Mouse (Mus musculus) thymus, adult 2 months (tissue): ENCODE measurements around the gene Ppm1l. TPM values are rescaled to one million over a fixed set of nuclear protein-coding genes. Genes with fewer than 3 reads are reported as not detected.

Experiments used
- DNase-seq: peaks from one replicate; pipeline ENCODE4 v3.0.0; 2021
- H3K27ac ChIP-seq: fragments of 200-500 bp; 2 replicates; pipeline ENCODE4 v1.5.1; 2012; ENCODE audit warnings: low read length, control low read depth; ENCODE audit not compliant: control insufficient read depth, insufficient read depth
- H3K27me3 ChIP-seq: fragments of 200-500 bp; 2 replicates; pipeline ENCODE4 v1.6.1; 2012; ENCODE audit warnings: mild to moderate bottlenecking, low read length, moderate library complexity, mixed read lengths; ENCODE audit not compliant: control insufficient read depth, insufficient read depth
- H3K36me3 ChIP-seq: fragments of 200-500 bp; 2 replicates; pipeline ENCODE4 v1.6.1; 2012; ENCODE audit warnings: mild to moderate bottlenecking, low read length, moderate library complexity; ENCODE audit not compliant: control insufficient read depth, insufficient read depth
- H3K4me1 ChIP-seq: fragments of 200-500 bp; replicated peaks from 2 replicates; pipeline ENCODE4 v1.6.1; 2012; ENCODE audit warnings: low read length; ENCODE audit not compliant: control insufficient read depth, insufficient read depth
- H3K4me3 ChIP-seq: fragments of 200-500 bp; 2 replicates; pipeline ENCODE4 v1.5.1; 2012; ENCODE audit warnings: mild to moderate bottlenecking, low read length, control low read depth, moderate library complexity; ENCODE audit not compliant: control insufficient read depth, insufficient read depth
- CTCF ChIP-seq: fragments of 200-500 bp; IDR thresholded peaks from 2 replicates; pipeline ENCODE4 v1.5.1; 2012; ENCODE audit warnings: mild to moderate bottlenecking, control low read depth, low read length, moderate library complexity, borderline replicate concordance; ENCODE audit not compliant: control insufficient read depth, poor library complexity, insufficient read depth; ENCODE audit errors: extremely low read depth
- POLR2A ChIP-seq: fragments of 200-500 bp; IDR thresholded peaks from 2 replicates; pipeline ENCODE4 v1.6.1; 2012; ENCODE audit warnings: mild to moderate bottlenecking, low read length, control low read depth, moderate library complexity; ENCODE audit not compliant: control insufficient read depth, poor library complexity, insufficient read depth; ENCODE audit errors: extremely low read depth
- WGBS: fragments of 180-500 bp; shearing (Covaris S2); methylation state at CpG from one replicate; pipeline ENCODE4 v1.1.7; 2018; 5-methylcytosine and 5-hydroxymethylcytosine counted together
- polyA plus RNA-seq: library from polyadenylated mRNA; depleted of rRNA; stranded (reverse); fragments of >200 nt; gene quantifications from 2 replicates; pipeline ENCODE4 v1.2.3, GENCODE M21; 2012

The Ppm1l gene
- polyA plus RNA-seq, 1 experiment: 2.6 TPM

DNA sequence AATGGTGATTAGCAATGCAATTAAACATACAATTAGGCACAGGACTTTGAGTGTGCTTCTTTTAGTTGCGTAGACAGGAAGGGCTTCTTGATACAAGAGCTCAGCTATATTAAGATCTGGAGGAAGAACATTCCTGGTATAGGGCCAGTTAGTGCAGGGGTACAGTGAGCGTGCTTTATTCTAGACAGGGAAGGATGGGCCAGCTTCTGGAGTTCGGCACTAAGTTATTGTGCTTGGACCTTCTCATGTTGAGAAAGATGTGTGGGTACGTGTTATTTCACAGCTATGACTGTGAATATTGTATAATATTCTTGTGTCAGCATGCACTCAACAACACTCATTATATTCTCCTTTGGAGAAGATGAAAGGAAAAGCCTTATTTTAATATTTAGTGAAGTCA lies 29.9 kb downstream of the Ppm1l start:
- no peak for DNase-seq
- Histone ChIP-seq H3K27me3 (no peaks in the 10 kb centered on the region), H3K4me1 (no peaks in the 10 kb centered on the region), H3K27ac (no peak overlapping the region), H3K36me3 (no peaks in the 10 kb centered on the region), H3K4me3 (no peak overlapping the region)
- TF ChIP-seq POLR2A (no peak), CTCF (no peak)
- 95% methylated on average over 4 of the region's 4 CpGs for WGBS

DNA sequence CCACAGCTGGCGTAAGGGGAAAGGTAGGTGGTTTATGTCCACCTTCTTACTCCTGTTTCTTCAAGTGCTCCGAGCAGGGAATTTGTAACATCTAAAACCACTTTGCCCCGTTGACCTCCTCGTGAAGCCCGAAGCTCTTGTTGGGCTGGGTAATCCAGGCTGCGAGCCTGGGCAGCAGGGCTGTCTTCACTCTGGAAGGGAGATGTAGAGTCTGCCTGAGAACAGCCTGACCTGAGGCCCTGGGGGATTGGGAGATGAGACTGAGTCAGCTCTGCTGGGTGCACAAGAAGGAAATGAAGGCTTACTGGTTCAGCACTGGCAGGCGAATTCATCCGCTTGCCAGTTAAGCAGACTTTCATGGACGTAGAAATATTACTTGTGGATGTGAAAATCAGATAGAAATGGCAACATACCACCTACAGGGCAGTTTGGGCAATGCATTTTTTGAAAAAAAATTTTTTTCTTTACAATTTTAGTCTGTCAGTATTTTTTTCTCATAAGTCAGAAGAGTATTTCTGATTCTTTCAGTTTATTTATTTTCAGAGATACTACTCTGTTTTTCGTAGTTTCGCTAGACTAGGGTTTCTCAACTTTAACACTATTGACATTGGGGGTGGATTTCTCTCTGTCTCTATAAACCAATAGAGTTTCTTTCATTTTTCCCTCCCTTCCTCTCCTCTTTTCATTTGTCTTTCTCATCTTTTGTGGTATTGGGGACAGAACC lies 31.7 kb downstream of the Ppm1l start:
- no peak overlapping the region for H3K27ac ChIP-seq
- no peak overlapping the region for H3K4me3 ChIP-seq
- no peak for DNase-seq
- no peak for TF ChIP-seq CTCF
- TF ChIP-seq POLR2A: no peak
- 82% methylated on average over 11 of the region's 11 CpGs for WGBS
- H3K27me3 ChIP-seq: no peaks in the 10 kb centered on the region
- no peaks in the 10 kb centered on the region for H3K4me1 ChIP-seq
- no peaks in the 10 kb centered on the region for H3K36me3 ChIP-seq

DNA sequence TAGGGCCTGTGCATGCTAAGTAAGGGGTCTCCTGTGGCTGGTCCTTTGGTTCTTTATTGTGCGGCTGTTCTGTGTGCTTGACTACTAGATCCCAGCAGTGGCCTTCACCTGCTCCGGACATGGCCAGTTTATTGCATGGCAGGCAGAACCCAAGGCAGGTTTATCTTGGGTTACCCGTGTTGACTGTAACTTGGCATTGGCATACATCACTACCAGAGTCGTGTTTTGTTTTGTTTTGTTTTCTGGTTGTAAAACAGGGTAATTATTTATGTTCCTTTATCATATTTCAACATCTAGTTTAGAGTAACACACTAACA lies 32.2 kb downstream of the Ppm1l start:
- DNase-seq: no peak
- no peaks in the 10 kb centered on the region for H3K36me3 ChIP-seq
- no peak overlapping the region for H3K27ac ChIP-seq
- no peaks in the 10 kb centered on the region for H3K27me3 ChIP-seq
- H3K4me1 ChIP-seq: no peaks in the 10 kb centered on the region
- TF ChIP-seq POLR2A: no peak
- no peak for TF ChIP-seq CTCF
- 92% methylated on average over 4 of the region's 4 CpGs for WGBS
- no peak overlapping the region for H3K4me3 ChIP-seq

GRCm38 (mm10) chr3:69349973-69350372 lies 33.3 kb downstream of the Ppm1l start:
- no peaks in the 10 kb centered on the region for H3K4me1 ChIP-seq
- H3K27ac ChIP-seq: no peak overlapping the region
- TF ChIP-seq CTCF (no peak), POLR2A (no peak)
- no peaks in the 10 kb centered on the region for H3K27me3 ChIP-seq
- 95% methylated on average over 6 of the region's 6 CpGs for WGBS
- no peak overlapping the region for H3K4me3 ChIP-seq
- H3K36me3 ChIP-seq: no peaks in the 10 kb centered on the region
- DNase-seq: no peak

DNA sequence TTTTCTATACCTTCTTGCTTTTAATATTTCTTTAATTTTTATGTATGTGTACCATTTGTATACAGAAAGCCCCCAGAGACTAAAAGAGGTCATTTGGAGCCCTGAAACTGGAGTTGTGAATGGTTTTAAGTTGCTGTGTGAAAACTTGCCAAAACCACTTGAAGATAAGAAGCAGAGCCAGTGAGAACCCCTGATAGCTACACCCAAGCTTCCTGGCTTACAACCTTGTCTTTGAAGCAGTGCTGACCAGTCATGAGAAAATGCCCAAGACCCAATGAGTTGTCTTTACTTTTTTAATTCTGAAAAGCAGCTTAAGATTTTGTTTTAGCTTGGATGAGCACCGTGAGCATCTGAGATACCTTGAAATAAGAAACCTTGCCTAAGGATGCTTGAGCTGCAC lies 35.5 kb downstream of the Ppm1l start:
- H3K27ac ChIP-seq: no peak overlapping the region
- TF ChIP-seq POLR2A: no peak
- TF ChIP-seq CTCF: no peak
- DNase-seq: no peak
- H3K36me3 ChIP-seq: no peaks in the 10 kb centered on the region
- H3K4me1 ChIP-seq: peaks cover 2% of the 10 kb centered on the region; the same call in 1 of the 2 replicates
- 92% methylated on average over 1 of the region's 1 CpGs for WGBS
- no peak overlapping the region for H3K4me3 ChIP-seq
- no peaks in the 10 kb centered on the region for H3K27me3 ChIP-seq

DNA sequence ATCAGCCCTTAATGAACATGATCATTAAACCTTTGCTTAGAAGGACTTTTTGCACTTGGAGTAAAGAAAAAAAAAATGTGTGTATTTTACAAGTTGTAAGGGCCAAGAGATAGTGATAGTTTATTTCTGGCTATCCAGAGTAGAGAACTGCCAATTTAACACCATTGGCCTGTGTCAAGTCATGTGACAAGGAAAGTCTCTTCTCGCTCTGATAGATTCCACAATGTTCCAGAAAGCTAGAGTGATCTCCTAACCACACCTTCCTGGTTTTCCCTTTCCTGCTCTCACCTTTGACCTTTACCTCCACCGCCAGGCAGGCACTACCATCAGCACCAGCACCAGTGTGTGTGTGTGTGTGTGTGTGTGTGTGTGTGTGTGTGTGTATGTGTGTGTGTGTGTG lies 38.0 kb downstream of the Ppm1l start:
- H3K4me3 ChIP-seq: no peak overlapping the region
- TF ChIP-seq CTCF (no peak), POLR2A (no peak)
- DNase-seq: no peak
- 96% methylated on average over 2 of the region's 2 CpGs for WGBS
- H3K27me3 ChIP-seq: no peaks in the 10 kb centered on the region
- H3K27ac ChIP-seq: no peak overlapping the region
- peaks cover 2% of the 10 kb centered on the region; the same call in 1 of the 2 replicates for H3K4me1 ChIP-seq
- no peaks in the 10 kb centered on the region for H3K36me3 ChIP-seq
